Mouse (Mus musculus) brain, embryonic 14.5 days (tissue): ENCODE results near the gene Phf21b.

ENCODE experiments used
- CTCF ChIP-seq: fragments of 200-500 bp; IDR thresholded peaks from 2 replicates; pipeline ENCODE4 v1.5.1; 2012; ENCODE audit warnings: inconsistent platforms, mild to moderate bottlenecking, moderate library complexity, borderline replicate concordance; ENCODE audit not compliant: insufficient read depth, insufficient read length; ENCODE audit errors: extremely low read depth
- POLR2A ChIP-seq: fragments of 200-500 bp; IDR thresholded peaks from 2 replicates; pipeline ENCODE4 v1.6.1; 2012; ENCODE audit warnings: mild to moderate bottlenecking, inconsistent platforms, borderline replicate concordance; ENCODE audit not compliant: poor library complexity, insufficient read depth, insufficient read length, severe bottlenecking; ENCODE audit errors: extremely low read depth

DNA sequence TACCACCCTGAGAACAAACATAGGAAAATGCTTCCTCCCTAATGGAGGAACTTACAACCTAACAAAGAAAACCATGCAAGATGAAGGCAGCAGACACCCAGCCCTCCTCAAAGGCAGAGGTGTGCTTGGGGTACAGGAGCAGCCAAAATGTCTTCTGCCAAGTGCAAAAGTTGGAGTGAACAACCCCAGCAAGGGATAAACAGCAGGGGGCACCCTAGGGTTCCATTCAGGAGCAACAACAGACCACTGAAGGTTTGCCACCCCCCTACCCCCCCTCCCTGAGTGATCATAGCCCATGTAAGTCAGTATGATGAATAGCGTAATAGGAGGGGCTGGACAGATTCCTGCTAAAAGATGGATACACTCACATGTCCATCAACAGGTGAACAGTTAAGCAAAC, 5.5 kb downstream of the Phf21b start:
- TF ChIP-seq CTCF (no peak), POLR2A (no peak)
